Mouse (Mus musculus): ENCODE measurements at regions not wholly inside any gene's neighbourhood (a gene's known extent, or its start where the extent isn't known, plus 50 kb on each side); places are given as distances from the start of the nearest gene placed in this dataset.

- Histone ChIP-seq H3K4me2 (peak overlapping the region; percentile 87), H3K4me3 (ENCODE audit: low read depth, low read length) (peak overlapping the region; percentile 46), H3K27ac (ENCODE audit: low read depth) (peak overlapping the region; percentile 94), H3K9ac (peak overlapping the region; percentile 75), H3K4me1 (ENCODE audit: insufficient read depth) (peaks cover 56% of the 10 kb centered on the region), H3K36me3 (ENCODE audit: insufficient read depth) (no peaks in the 10 kb centered on the region), H3K9me3 (ENCODE audit: low read depth, low read length) (no peaks in the 10 kb centered on the region), H3K27me3 (ENCODE audit: insufficient read depth, low read length) (no peaks in the 10 kb centered on the region)
- no peak for TF ChIP-seq CTCF (IDR thresholded peaks at IDR 0.05; ENCODE audit: low read depth)
- DNase-seq, result peak; percentile 86
- 0 out of 2 replicates have a peak, but pooled peaks have one; percentile 5 for ATAC-seq (ENCODE audit: insufficient read depth)
- under 1% methylated on average over 56 of the region's 63 CpGs for WGBS
Measured at GRCm38 (mm10) chr2:30711853-30712498, 91.5 kb downstream of the 1700001O22Rik start.

DNA sequence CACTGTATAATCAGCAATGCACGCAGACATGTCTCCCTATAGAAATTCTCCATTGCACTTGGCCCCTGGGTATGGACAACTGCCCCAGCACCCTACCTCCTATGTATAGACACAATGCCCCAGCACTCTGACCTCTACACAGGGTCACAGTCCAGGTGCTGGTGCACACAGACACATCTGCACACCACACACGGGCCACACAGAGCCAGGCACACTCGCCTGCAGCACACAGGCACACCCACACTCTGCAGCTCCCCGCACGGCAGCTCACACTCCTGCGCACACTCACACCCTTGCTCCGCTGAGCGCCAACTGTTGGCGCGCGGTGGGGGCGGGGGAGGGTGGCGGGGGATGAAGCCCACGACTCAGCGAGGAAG lies 92.0 kb downstream of the 1700001O22Rik start:
- Histone ChIP-seq H3K4me3 (ENCODE audit: low read depth, low read length) (peak overlapping the region; percentile 46), H3K27me3 (ENCODE audit: insufficient read depth, low read length) (no peaks in the 10 kb centered on the region), H3K36me3 (ENCODE audit: insufficient read depth) (no peaks in the 10 kb centered on the region), H3K4me2 (peak overlapping the region; percentile 87), H3K27ac (ENCODE audit: low read depth) (peak overlapping the region; percentile 94), H3K4me1 (ENCODE audit: insufficient read depth) (peaks cover 53% of the 10 kb centered on the region), H3K9me3 (ENCODE audit: low read depth, low read length) (no peaks in the 10 kb centered on the region), H3K9ac (peak overlapping the region; percentile 75)
- ATAC-seq (ENCODE audit: insufficient read depth) (no peak), DNase-seq (no peak)
- TF ChIP-seq CTCF (IDR thresholded peaks at IDR 0.05; ENCODE audit: low read depth), result no peak
- 4% methylated on average over 15 of the region's 15 CpGs for WGBS

DNA sequence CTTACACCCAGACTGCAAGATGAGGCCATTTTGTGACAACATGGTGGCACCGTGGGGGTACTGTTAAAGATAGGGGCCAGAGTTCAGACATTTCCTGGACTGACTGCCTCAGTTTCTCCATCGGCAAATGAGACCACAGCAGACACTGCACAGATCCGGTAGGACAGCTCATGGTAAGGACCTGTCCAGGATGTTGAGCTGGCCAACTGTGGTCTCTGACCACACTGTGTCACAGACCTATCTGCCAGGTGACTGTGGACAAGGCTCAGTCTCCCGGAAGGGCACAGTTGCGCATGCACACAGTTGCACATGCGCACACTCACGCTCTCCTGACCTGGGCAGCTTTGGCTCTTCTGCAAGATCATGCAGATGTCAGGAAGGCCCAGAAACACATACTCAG lies 92.6 kb downstream of the 1700001O22Rik start:
- DNase-seq (no peak), ATAC-seq (ENCODE audit: insufficient read depth) (no peak)
- Histone ChIP-seq H3K27ac (ENCODE audit: low read depth) (peak overlapping the region; percentile 94; the same call in 1 of the 2 replicates), H3K4me2 (peak overlapping the region; percentile 87), H3K27me3 (ENCODE audit: insufficient read depth, low read length) (no peaks in the 10 kb centered on the region), H3K4me1 (ENCODE audit: insufficient read depth) (peaks cover 51% of the 10 kb centered on the region), H3K9ac (no peak overlapping the region), H3K4me3 (ENCODE audit: low read depth, low read length) (no peak overlapping the region), H3K36me3 (ENCODE audit: insufficient read depth) (no peaks in the 10 kb centered on the region), H3K9me3 (ENCODE audit: low read depth, low read length) (no peaks in the 10 kb centered on the region)
- WGBS, result 90% methylated on average over 7 of the region's 7 CpGs
- no peak for TF ChIP-seq CTCF (IDR thresholded peaks at IDR 0.05; ENCODE audit: low read depth)

DNA sequence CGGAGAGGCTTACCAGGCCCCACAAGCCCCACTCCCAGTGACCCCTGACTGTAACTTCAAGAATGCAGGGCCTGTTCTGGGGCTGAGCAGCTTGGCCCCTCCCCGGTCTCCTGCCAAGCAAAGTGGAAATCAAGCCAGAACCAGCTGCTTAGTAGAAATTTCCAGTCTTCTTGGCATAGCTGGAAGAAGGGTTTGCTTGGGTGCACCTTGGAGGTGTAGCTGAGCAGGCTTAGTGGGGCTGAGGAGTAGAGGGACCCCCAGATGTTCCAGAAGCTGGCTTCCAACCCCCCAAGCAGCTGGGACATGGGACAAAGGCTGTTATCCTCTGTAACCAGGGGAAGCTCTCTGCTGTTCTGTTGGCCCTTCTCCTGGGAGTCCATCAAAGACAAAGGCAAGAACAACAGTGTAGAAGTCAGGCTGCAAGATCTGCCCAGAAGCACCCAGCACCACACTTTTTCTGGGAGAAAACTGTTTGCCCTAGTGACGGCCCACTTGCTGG lies 94.0 kb downstream of the 1700001O22Rik start:
- Histone ChIP-seq H3K27me3 (ENCODE audit: insufficient read depth, low read length) (no peaks in the 10 kb centered on the region), H3K36me3 (ENCODE audit: insufficient read depth) (no peaks in the 10 kb centered on the region), H3K4me2 (no peak overlapping the region), H3K4me3 (ENCODE audit: low read depth, low read length) (no peak overlapping the region), H3K27ac (ENCODE audit: low read depth) (peak overlapping the region; percentile 100), H3K4me1 (ENCODE audit: insufficient read depth) (peaks cover 49% of the 10 kb centered on the region), H3K9me3 (ENCODE audit: low read depth, low read length) (no peaks in the 10 kb centered on the region), H3K9ac (no peak overlapping the region; the same call in 1 of the 2 replicates)
- WGBS, result 51% methylated on average over 3 of the region's 3 CpGs
- no peak for TF ChIP-seq CTCF (IDR thresholded peaks at IDR 0.05; ENCODE audit: low read depth)
- peak; percentile 56 for DNase-seq
- ATAC-seq (ENCODE audit: insufficient read depth), result no peak

DNA sequence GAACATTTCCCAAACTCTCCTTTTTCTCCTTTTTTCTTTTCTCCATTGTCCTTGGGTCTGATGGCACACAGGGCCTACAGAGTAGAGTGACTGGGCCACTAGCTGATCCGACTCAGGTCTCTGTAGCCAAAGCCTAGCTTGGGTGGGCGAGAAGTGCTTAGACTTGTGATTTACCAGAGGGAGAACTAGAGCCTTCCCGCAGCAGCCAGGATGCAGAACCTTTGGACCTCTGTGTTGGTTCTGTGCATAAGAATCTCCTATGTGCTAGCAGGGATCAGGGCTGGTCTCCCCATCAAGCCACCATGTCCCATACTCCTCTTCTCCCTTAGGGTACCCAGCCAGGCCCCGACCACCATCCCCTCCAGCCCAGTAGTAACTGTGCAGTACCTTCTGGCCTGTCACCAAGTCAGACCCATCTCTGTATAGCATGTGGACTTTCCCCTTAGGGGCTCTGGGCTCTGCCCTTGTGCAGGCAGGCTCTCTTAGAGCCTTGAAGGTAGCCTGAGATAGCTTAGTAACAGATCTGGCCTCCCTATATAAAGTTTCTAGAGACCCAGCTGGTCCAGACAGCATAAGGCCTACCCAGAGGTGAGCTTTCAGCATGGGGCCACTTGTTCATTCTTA lies 94.6 kb downstream of the 1700001O22Rik start:
- Histone ChIP-seq H3K4me1 (ENCODE audit: insufficient read depth) (peaks cover 49% of the 10 kb centered on the region), H3K9ac (peak overlapping the region; percentile 72), H3K4me3 (ENCODE audit: low read depth, low read length) (no peak overlapping the region), H3K4me2 (peak overlapping the region; percentile 89), H3K36me3 (ENCODE audit: insufficient read depth) (no peaks in the 10 kb centered on the region), H3K27me3 (ENCODE audit: insufficient read depth, low read length) (no peaks in the 10 kb centered on the region), H3K9me3 (ENCODE audit: low read depth, low read length) (no peaks in the 10 kb centered on the region), H3K27ac (ENCODE audit: low read depth) (peak overlapping the region; percentile 100)
- TF ChIP-seq CTCF (IDR thresholded peaks at IDR 0.05; ENCODE audit: low read depth), result no peak
- whole genome bisulfite sequencing, result 61% methylated on average over 4 of the region's 4 CpGs
- ATAC-seq (ENCODE audit: insufficient read depth) (no peak), DNase-seq (no peak)

- TF ChIP-seq CTCF (IDR thresholded peaks at IDR 0.05; ENCODE audit: low read depth), result no peak
- peak overlapping the region; percentile 100 for H3K27ac ChIP-seq (ENCODE audit: low read depth)
- H3K27me3 ChIP-seq (ENCODE audit: insufficient read depth, low read length), result no peaks in the 10 kb centered on the region
- peak overlapping the region; percentile 72 for H3K9ac ChIP-seq
- DNase-seq (peak; percentile 95), ATAC-seq (ENCODE audit: insufficient read depth) (peak; percentile 80)
- peaks cover 45% of the 10 kb centered on the region for H3K4me1 ChIP-seq (ENCODE audit: insufficient read depth)
- H3K4me3 ChIP-seq (ENCODE audit: low read depth, low read length), result peak overlapping the region; percentile 32
- no peaks in the 10 kb centered on the region for H3K36me3 ChIP-seq (ENCODE audit: insufficient read depth)
- no peaks in the 10 kb centered on the region for H3K9me3 ChIP-seq (ENCODE audit: low read depth, low read length)
- under 1% methylated on average over 37 of the region's 48 CpGs for WGBS
- peak overlapping the region; percentile 89 for H3K4me2 ChIP-seq
Measured at GRCm38 (mm10) chr2:30708001-30708683, 95.3 kb downstream of the 1700001O22Rik start.
